Mouse (Mus musculus) bone marrow macrophage, adult 2 months (primary cell): ENCODE measurements around the gene Oas1d.

Experiments
- CTCF ChIP-seq: IDR thresholded peaks from 2 replicates; pipeline ENCODE4 v1.5.1; 2012; ENCODE audit warnings: low read depth, mild to moderate bottlenecking, low read length, moderate library complexity
- POLR2A ChIP-seq: IDR thresholded peaks from 2 replicates; pipeline ENCODE4 v1.6.1; 2012; ENCODE audit warnings: mild to moderate bottlenecking, low read depth, low read length, borderline replicate concordance

GRCm38 (mm10) chr5:120900666-120901065 is 13.7 kb upstream of the Oas1d start:
- TF ChIP-seq CTCF (no peak), POLR2A (no peak)
